Mouse (Mus musculus) liver, adult 2 months (tissue): ENCODE data around the gene Dcxr. TPM values are rescaled to one million over a fixed set of nuclear protein-coding genes. Genes with fewer than 3 reads are reported as not detected.

ENCODE experiments used
- DNase-seq: peaks from one replicate; pipeline ENCODE4 v3.0.0-alpha.2; 2011; ENCODE audit warnings: low read depth, low spot score; ENCODE audit errors: extremely low read depth
- H3K27ac ChIP-seq: fragments of 200-500 bp; replicated peaks from 2 replicates; pipeline ENCODE4 v1.5.1; 2012; ENCODE audit warnings: low read depth, mild to moderate bottlenecking, control low read depth, inconsistent platforms, low read length; ENCODE audit not compliant: insufficient read depth
- H3K27me3 ChIP-seq: fragments of 200-500 bp; 2 replicates; pipeline ENCODE4 v1.6.1; 2012; ENCODE audit warnings: mild to moderate bottlenecking, moderate library complexity, low read length, inconsistent platforms; ENCODE audit not compliant: control insufficient read depth, insufficient read depth
- H3K36me3 ChIP-seq: fragments of 200-500 bp; 2 replicates; pipeline ENCODE4 v1.6.1; 2012; ENCODE audit warnings: low read length, inconsistent platforms; ENCODE audit not compliant: control insufficient read depth, insufficient read depth
- H3K4me1 ChIP-seq: fragments of 200-500 bp; 2 replicates; pipeline ENCODE4 v1.6.1; 2011; ENCODE audit warnings: low read length; ENCODE audit not compliant: control insufficient read depth, insufficient read depth
- H3K4me3 ChIP-seq: fragments of 200-500 bp; 2 replicates; pipeline ENCODE4 v1.5.1; 2011; ENCODE audit warnings: low read depth, mild to moderate bottlenecking, control low read depth, low read length, moderate library complexity; ENCODE audit not compliant: insufficient read depth
- H3K79me2 ChIP-seq: fragments of 200-500 bp; 2 replicates; pipeline ENCODE4 v1.6.1; 2012; ENCODE audit warnings: inconsistent platforms, mild to moderate bottlenecking, low read length, moderate library complexity; ENCODE audit not compliant: control insufficient read depth, insufficient read depth
- H3K9ac ChIP-seq: fragments of 200-500 bp; 2 replicates; pipeline ENCODE4 v1.6.1; 2012; ENCODE audit warnings: low read depth, mild to moderate bottlenecking, control low read depth, inconsistent platforms, low read length
- CTCF ChIP-seq: fragments of 200-500 bp; IDR thresholded peaks from 2 replicates; pipeline ENCODE4 v1.5.1; 2011; ENCODE audit warnings: low read depth, low read length, control low read depth
- POLR2A ChIP-seq: fragments of 200-500 bp; IDR thresholded peaks from 2 replicates; pipeline ENCODE4 v1.6.1; 2011; ENCODE audit warnings: low read length, control low read depth; ENCODE audit not compliant: insufficient read depth; ENCODE audit errors: extremely low read depth
- WGBS: fragments of 180-500 bp; shearing (Covaris S2); methylation state at CpG from one replicate; pipeline ENCODE4 v1.1.7; 2018; 5-methylcytosine and 5-hydroxymethylcytosine counted together
- polyA plus RNA-seq: library from polyadenylated mRNA; depleted of rRNA; stranded (reverse); fragments of >200 nt; gene quantifications from 2 replicates; pipeline ENCODE4 v1.2.3, GENCODE M21; 2012
- total RNA-seq: library from RNA; depleted of rRNA; stranded (reverse); fragments of >200 nt; gene quantifications from 2 replicates; pipeline ENCODE4 v1.2.3, GENCODE M21; 2014

Dcxr gene
- total and polyA plus RNA-seq, 2 experiments = 230 to 512 TPM

GRCm38 (mm10) chr11:120740981-120741380, 13.9 kb upstream of the Dcxr start:
- WGBS = 89% methylated on average over 5 of the region's 5 CpGs
- no peak for DNase-seq
- no peak for TF ChIP-seq POLR2A
- TF ChIP-seq CTCF = no peak

GRCm38 (mm10) chr11:120736424-120736823, 9.3 kb upstream of the Dcxr start:
- H3K79me2 ChIP-seq = no peaks in the 10 kb centered on the region
- no peaks in the 10 kb centered on the region for H3K27me3 ChIP-seq
- DNase-seq = no peak
- no peaks in the 10 kb centered on the region for H3K4me1 ChIP-seq
- no peak overlapping the region for H3K27ac ChIP-seq
- TF ChIP-seq POLR2A (no peak), CTCF (no peak)
- no peaks in the 10 kb centered on the region for H3K36me3 ChIP-seq
- no peak overlapping the region for H3K4me3 ChIP-seq
- H3K9ac ChIP-seq = no peak overlapping the region
- WGBS = 79% methylated on average over 6 of the region's 6 CpGs

More at GRCm38 (mm10) chr11:120740981-120741380, 13.9 kb upstream of the Dcxr start:
- no peak overlapping the region for H3K27ac ChIP-seq
- no peak overlapping the region for H3K4me3 ChIP-seq
- H3K9ac ChIP-seq = no peak overlapping the region
- no peaks in the 10 kb centered on the region for H3K79me2 ChIP-seq
- no peaks in the 10 kb centered on the region for H3K27me3 ChIP-seq
- H3K4me1 ChIP-seq = no peaks in the 10 kb centered on the region
- H3K36me3 ChIP-seq = no peaks in the 10 kb centered on the region

GRCm38 (mm10) chr11:120733521-120733920, 6.4 kb upstream of the Dcxr start:
- no peak overlapping the region for H3K4me3 ChIP-seq
- no peaks in the 10 kb centered on the region for H3K79me2 ChIP-seq
- H3K27ac ChIP-seq = no peak overlapping the region
- TF ChIP-seq POLR2A = no peak
- no peak for TF ChIP-seq CTCF
- H3K4me1 ChIP-seq = peaks cover 3% of the 10 kb centered on the region; the same call in 1 of the 2 replicates
- H3K9ac ChIP-seq = no peak overlapping the region
- peak; percentile 38 for DNase-seq
- no peaks in the 10 kb centered on the region for H3K27me3 ChIP-seq
- WGBS = 49% methylated on average over 6 of the region's 6 CpGs
- H3K36me3 ChIP-seq = no peaks in the 10 kb centered on the region

- DNase-seq = no peak
- Histone ChIP-seq H3K27me3 (no peaks in the 10 kb centered on the region), H3K4me3 (no peak within 1 kb of the TSS), H3K27ac (no peak within 1 kb of the TSS), H3K79me2 (no peaks in the 10 kb centered on the region), H3K9ac (no peak within 1 kb of the TSS), H3K4me1 (peaks cover 3% of the 10 kb centered on the region; the same call in 1 of the 2 replicates), H3K36me3 (no peaks in the 10 kb centered on the region)
- TF ChIP-seq CTCF = no peak
- TF ChIP-seq POLR2A = no peak
- WGBS = 88% methylated on average over 12 of the region's 12 CpGs
These were observed 5.0 kb upstream of the Dcxr start, which contains the start of gene Cbr2 for GRCm38 (mm10) chr11:120731858-120732680. Cbr2 (minus strand) TSS chr11:120732114.

- Histone ChIP-seq H3K36me3 (no peaks in the 10 kb centered on the region), H3K9ac (no peak overlapping the region), H3K27me3 (no peaks in the 10 kb centered on the region), H3K4me1 (peaks cover 4% of the 10 kb centered on the region; the same call in 1 of the 2 replicates), H3K4me3 (no peak overlapping the region), H3K27ac (no peak overlapping the region), H3K79me2 (no peaks in the 10 kb centered on the region)
- WGBS = 100% methylated on average over 1 of the region's 1 CpGs
- DNase-seq = no peak
- TF ChIP-seq CTCF (no peak), POLR2A (no peak)
These were observed 4.3 kb upstream of the Dcxr start for GRCm38 (mm10) chr11:120731395-120731794.
